Mouse (Mus musculus): ENCODE measurements around the gene Ubfd1.
"Not testable (repeated sequence)": the region's sequence is repeated elsewhere in the genome, so short reads cannot be mapped to it uniquely, and the experiment has no call there.

Ubfd1 gene

GRCm38 (mm10) chr7:122087195-122087982, 20.4 kb downstream of the Ubfd1 start:
- DNase-seq (ENCODE audit: low spot score): no peak

- DNase-seq (ENCODE audit: low spot score): no peak
These were observed 27.8 kb downstream of the Ubfd1 start for GRCm38 (mm10) chr7:122094564-122095330.

- no peak for DNase-seq (ENCODE audit: low spot score)
These were observed 31.0 kb downstream of the Ubfd1 start for GRCm38 (mm10) chr7:122098009-122098408.

- no peak for DNase-seq (ENCODE audit: low spot score)
These were observed 32.2 kb downstream of the Ubfd1 start for GRCm38 (mm10) chr7:122099222-122099621.

- DNase-seq (ENCODE audit: low spot score): not testable (repeated sequence)
These were observed 34.2 kb downstream of the Ubfd1 start for GRCm38 (mm10) chr7:122101014-122101746.

GRCm38 (mm10) chr7:122101747-122102244, 34.8 kb downstream of the Ubfd1 start, which contains the start of gene Ndufab1:
Ndufab1 (minus strand) TSS chr7:122101886.
- no peak for DNase-seq (ENCODE audit: low spot score)

GRCm38 (mm10) chr7:122108206-122108605, 41.2 kb downstream of the Ubfd1 start:
- no peak for DNase-seq (ENCODE audit: low spot score)

- no peak for DNase-seq (ENCODE audit: low spot score)
These were observed 56.5 kb downstream of the Ubfd1 start for GRCm38 (mm10) chr7:122123518-122123917.

- no peak for DNase-seq (ENCODE audit: low spot score)
These were observed 58.7 kb downstream of the Ubfd1 start for GRCm38 (mm10) chr7:122125636-122126035.

GRCm38 (mm10) chr7:122126946-122127345, 60.0 kb downstream of the Ubfd1 start:
- DNase-seq (ENCODE audit: low spot score): no peak
